Mouse (Mus musculus): ENCODE data around the gene Papln.

DNA sequence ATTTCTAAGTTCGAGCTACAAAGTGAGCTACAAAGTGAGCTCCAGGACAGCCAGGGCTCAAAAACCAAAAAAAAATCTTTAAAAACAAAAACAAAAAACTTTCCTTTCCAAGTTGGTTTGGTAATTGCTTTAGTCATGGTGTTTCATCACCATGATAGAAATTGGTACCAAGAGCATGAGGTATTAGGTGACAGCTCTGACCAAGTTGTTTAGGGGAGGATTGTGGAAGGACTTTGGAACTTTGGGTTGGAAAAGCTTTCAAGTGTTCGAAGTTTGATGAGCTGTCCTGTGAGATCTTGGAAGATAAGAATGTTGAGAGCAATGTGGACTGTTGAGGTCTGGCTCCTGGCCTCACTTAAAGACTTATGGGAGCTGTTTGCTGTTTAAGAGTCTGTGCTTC, 3.2 kb upstream of the Papln start:
- TF ChIP-seq CTCF (IDR thresholded peaks at IDR 0.05; ENCODE audit: borderline replicate concordance, control insufficient read depth, extremely low read depth, insufficient read depth, low read length, poor library complexity) (no peak), POLR2A (IDR thresholded peaks at IDR 0.05; ENCODE audit: control insufficient read depth, extremely low read depth, insufficient read depth, low read length, poor library complexity) (no peak)
